In genomic region chr17:7366676-7367374, GRCm38 (mm10) we compare ENCODE assay signal across 19 mouse cellular contexts. TPM values are rescaled to one million over a fixed set of nuclear protein-coding genes. Genes with fewer than 3 reads are reported as not detected.
DNase-seq lines count a peak whose midpoint lies in the region; ATAC-seq and TF ChIP-seq lines count a peak whose summit lies in the region.
"Not testable (repeated sequence)": the region's sequence is repeated elsewhere in the genome, so short reads cannot be mapped to it uniquely, and the experiment has no call there.
"Had no signal": no experiment of that assay in that cellular context is flagged by ENCODE, and none has a peak within 500 bp of the region (broad histone marks: within the 10 kb centered on the region; RNA-seq: fewer than 3 reads in every experiment).

No protein-coding gene starts in this region.

- not testable (repeated sequence) for H3K4me2 ChIP-seq in forebrain, embryonic 16.5 days (ENCODE audit: low read length); hindbrain, embryonic 13.5 days; midbrain, embryonic 13.5 days (replicated peaks); neural tube, embryonic 11.5 days (ENCODE audit: low read depth)

- not testable (repeated sequence) for H3K9ac ChIP-seq in forebrain, embryonic 16.5 days (replicated peaks; ENCODE audit: low read depth, low read length); hindbrain, embryonic 13.5 days; midbrain, embryonic 13.5 days (replicated peaks); neural tube, embryonic 11.5 days (ENCODE audit: low read length)

- H3K27me3 ChIP-seq in forebrain, embryonic 16.5 days (replicated peaks; ENCODE audit: control insufficient read depth, insufficient read depth, low read length); hindbrain, embryonic 13.5 days; midbrain, embryonic 13.5 days; neural tube, embryonic 11.5 days (ENCODE audit: control insufficient read depth, insufficient read depth, low read length): not testable (repeated sequence)

- not testable (repeated sequence) for H3K36me3 ChIP-seq in forebrain, embryonic 16.5 days (ENCODE audit: control insufficient read depth, insufficient read depth); hindbrain, embryonic 13.5 days; midbrain, embryonic 13.5 days; neural tube, embryonic 11.5 days (ENCODE audit: control insufficient read depth, insufficient read depth, low read length)

- not testable (repeated sequence) for TF ChIP-seq CTCF in brain, embryonic 14.5 days (IDR thresholded peaks at IDR 0.05; ENCODE audit: borderline replicate concordance, extremely low read depth, insufficient read depth, insufficient read length)

- peak; percentile 73 for DNase-seq in brain, embryonic 14.5 days (ENCODE audit: low read depth)
- peak; percentile 16 for DNase-seq in layer of hippocampus, adult 9-11 months
- DNase-seq in neural tube, embryonic 11.5 days (ENCODE audit: low spot score), result peak; percentile 39
- peak; percentile 52 for DNase-seq in retina, embryonic 14.5 days (ENCODE audit: low spot score)

- peak; percentile 92 for ATAC-seq in forebrain, embryonic 16.5 days
- peak; percentile 84 for ATAC-seq in hindbrain, embryonic 13.5 days (ENCODE audit: low FRiP score)
- ATAC-seq in midbrain, embryonic 13.5 days, result peak; percentile 90
- peak; percentile 41; the same call in 1 of the 2 replicates for ATAC-seq in neural tube, embryonic 11.5 days (ENCODE audit: insufficient read depth, low FRiP score, low TSS enrichment)

- H3K9me3 ChIP-seq in forebrain, embryonic 16.5 days (ENCODE audit: control insufficient read depth, low read length); hindbrain, embryonic 13.5 days; midbrain, embryonic 13.5 days; neural tube, embryonic 11.5 days (ENCODE audit: control insufficient read depth, low read length): not testable (repeated sequence)

- H3K4me1 ChIP-seq in forebrain, embryonic 16.5 days (replicated peaks; ENCODE audit: control insufficient read depth, insufficient read depth, low read length); hindbrain, embryonic 13.5 days (replicated peaks); midbrain, embryonic 13.5 days (replicated peaks); neural tube, embryonic 11.5 days (ENCODE audit: control insufficient read depth, insufficient read depth, low read length): not testable (repeated sequence)

- H3K27ac ChIP-seq in forebrain, embryonic 16.5 days (ENCODE audit: low read length); hindbrain, embryonic 13.5 days; midbrain, embryonic 13.5 days; neural tube, embryonic 11.5 days (ENCODE audit: low read depth, low read length): not testable (repeated sequence)

- WGBS in forebrain, embryonic 16.5 days, result 10% methylated on average over 4 of the region's 7 CpGs
- 30% methylated on average over 4 of the region's 7 CpGs for WGBS in hindbrain, embryonic 13.5 days
- WGBS in midbrain, embryonic 13.5 days, result 32% methylated on average over 5 of the region's 7 CpGs
- 42% methylated on average over 4 of the region's 7 CpGs for WGBS in neural tube, embryonic 11.5 days

- H3K4me3 ChIP-seq in forebrain, embryonic 16.5 days (replicated peaks; ENCODE audit: low read length); hindbrain, embryonic 13.5 days; midbrain, embryonic 13.5 days (replicated peaks); neural tube, embryonic 11.5 days (ENCODE audit: low read depth, low read length): not testable (repeated sequence)

- TF ChIP-seq POLR2A in brain, embryonic 14.5 days (IDR thresholded peaks at IDR 0.05; ENCODE audit: borderline replicate concordance, extremely low read depth, insufficient read depth, insufficient read length, poor library complexity, severe bottlenecking), result not testable (repeated sequence)

RNA-seq across cellular contexts. Expression of gene Gm49630, which starts 5.0 kb away (rescaled TPM):
- not detected in 2 replicates for polyA plus RNA-seq in brain, embryonic 14.5 days (2012; rRNA removed)
- polyA plus RNA-seq in forebrain, embryonic 16.5 days (2015; fragmentation: Nextera tagmentation; extraction: Ambion mirVana), result not detected in 2 replicates
- polyA plus RNA-seq in hindbrain, embryonic 13.5 days (2015; fragmentation: Nextera tagmentation; extraction: Ambion mirVana), result not detected in 2 replicates
- not detected in 2 replicates for polyA plus RNA-seq in midbrain, embryonic 13.5 days (2015; fragmentation: Nextera tagmentation; extraction: Ambion mirVana)
- polyA plus RNA-seq in neural tube, embryonic 11.5 days (2014; fragmentation: Nextera tagmentation; extraction: Ambion mirVana), result not detected in 2 replicates
- polyA plus RNA-seq: embryonic facial prominence, embryonic 11.5 days; frontal cortex, adult 2 months; G1E; heart, embryonic 10.5 days; heart, embryonic 15.5 days; intestine, embryonic 16.5 days; kidney, postnatal 0 days; limb, embryonic 11.5 days; liver, embryonic 14.5 days; lung, adult 2 months; macrophage; thymus, postnatal 0 days had no signal

RNA-seq across cellular contexts. Expression of gene Ttll2, which starts 14.3 kb away (rescaled TPM):
- polyA plus RNA-seq in brain, embryonic 14.5 days (2012; rRNA removed), result not detected in 2 replicates
- polyA plus RNA-seq in forebrain, embryonic 16.5 days (2015; fragmentation: Nextera tagmentation; extraction: Ambion mirVana), result 0.15 TPM in 1 of 2 replicates, not detected in the other
- not detected in 2 replicates for polyA plus RNA-seq in hindbrain, embryonic 13.5 days (2015; fragmentation: Nextera tagmentation; extraction: Ambion mirVana)
- polyA plus RNA-seq in midbrain, embryonic 13.5 days (2015; fragmentation: Nextera tagmentation; extraction: Ambion mirVana), result not detected in 2 replicates
- polyA plus RNA-seq in neural tube, embryonic 11.5 days (2014; fragmentation: Nextera tagmentation; extraction: Ambion mirVana), result not detected in 2 replicates
- polyA plus RNA-seq: embryonic facial prominence, embryonic 11.5 days; frontal cortex, adult 2 months; G1E; heart, embryonic 10.5 days; heart, embryonic 15.5 days; intestine, embryonic 16.5 days; kidney, postnatal 0 days; limb, embryonic 11.5 days; macrophage; thymus, postnatal 0 days had no signal

RNA-seq across cellular contexts. Expression of gene Unc93a2, which starts 18.4 kb away (rescaled TPM):
- polyA plus RNA-seq in brain, embryonic 14.5 days (2012; rRNA removed), result 0.10 and 0.15 TPM in 2 replicates
- polyA plus RNA-seq in forebrain, embryonic 16.5 days (2015; fragmentation: Nextera tagmentation; extraction: Ambion mirVana), result 0.14 TPM in 1 of 2 replicates, not detected in the other
- polyA plus RNA-seq in hindbrain, embryonic 13.5 days (2015; fragmentation: Nextera tagmentation; extraction: Ambion mirVana), result 0.12 TPM in 1 of 2 replicates, not detected in the other
- not detected in 2 replicates for polyA plus RNA-seq in midbrain, embryonic 13.5 days (2015; fragmentation: Nextera tagmentation; extraction: Ambion mirVana)
- not detected in 2 replicates for polyA plus RNA-seq in neural tube, embryonic 11.5 days (2014; fragmentation: Nextera tagmentation; extraction: Ambion mirVana)
- polyA plus RNA-seq: embryonic facial prominence, embryonic 11.5 days; G1E; heart, embryonic 10.5 days; heart, embryonic 15.5 days; kidney, postnatal 0 days; limb, embryonic 11.5 days; macrophage had no signal

RNA-seq across cellular contexts. Expression of gene Tcp10a, which starts 42.4 kb away (rescaled TPM):
- polyA plus RNA-seq in brain, embryonic 14.5 days (2012; rRNA removed), result not detected in 2 replicates
- polyA plus RNA-seq in forebrain, embryonic 16.5 days (2015; fragmentation: Nextera tagmentation; extraction: Ambion mirVana), result not detected in 2 replicates
- not detected in 2 replicates for polyA plus RNA-seq in hindbrain, embryonic 13.5 days (2015; fragmentation: Nextera tagmentation; extraction: Ambion mirVana)
- polyA plus RNA-seq in midbrain, embryonic 13.5 days (2015; fragmentation: Nextera tagmentation; extraction: Ambion mirVana), result not detected in 2 replicates
- not detected in 2 replicates for polyA plus RNA-seq in neural tube, embryonic 11.5 days (2014; fragmentation: Nextera tagmentation; extraction: Ambion mirVana)
- polyA plus RNA-seq: embryonic facial prominence, embryonic 11.5 days; G1E; heart, embryonic 15.5 days; intestine, embryonic 16.5 days; kidney, postnatal 0 days; limb, embryonic 11.5 days; liver, embryonic 14.5 days; lung, adult 2 months; macrophage had no signal

Comparison
In these comparisons a context has a peak if more than half of its experiments do, and no peak if none do; other contexts are left out.
1. DNase-seq: peak in every context shown above with its lines; median percentile 73 in brain, embryonic 14.5 days; 52 in retina, embryonic 14.5 days; 39 in neural tube, embryonic 11.5 days; 16 in layer of hippocampus, adult 9-11 months.
2. ATAC-seq: peak in every context shown above with its lines; median percentile 92 in forebrain, embryonic 16.5 days; 90 in midbrain, embryonic 13.5 days; 84 in hindbrain, embryonic 13.5 days; 41 in neural tube, embryonic 11.5 days.